Mouse (Mus musculus) heart, adult 2 months (tissue): ENCODE data around the gene Ccdc113.

Experiments used
- CTCF ChIP-seq: fragments of 200-600 bp; IDR thresholded peaks from 2 replicates; pipeline ENCODE4 v1.8.1; 2022; ENCODE audit warnings: antibody characterized with exemption, mild to moderate bottlenecking, moderate library complexity
- POLR2A ChIP-seq: fragments of 200-500 bp; IDR thresholded peaks from 2 replicates; pipeline ENCODE4 v1.6.1; 2011; ENCODE audit warnings: mild to moderate bottlenecking, low read depth, low read length, control low read depth; ENCODE audit not compliant: insufficient read depth

GRCm38 (mm10) chr8:95516928-95517327 lies 17.0 kb upstream of the Ccdc113 start:
- TF ChIP-seq POLR2A: no peak
- TF ChIP-seq CTCF: no peak
